12 mouse cellular contexts compared by ENCODE assay signal in genomic region chr5:77384724-77385123, GRCm38 (mm10). TPM values are rescaled to one million over a fixed set of nuclear protein-coding genes. Genes with fewer than 3 reads are reported as not detected.
A peak's percentile ranks its signal among the peaks of the same experiment; 100 is the strongest.
DNase-seq lines count a peak whose midpoint lies in the region; ATAC-seq and TF ChIP-seq lines count a peak whose summit lies in the region.
"Had no signal": no experiment of that assay in that cellular context is flagged by ENCODE, and none has a peak within 500 bp of the region (broad histone marks: within the 10 kb centered on the region; RNA-seq: fewer than 3 reads in every experiment).

No protein-coding gene starts in this region.

- TF ChIP-seq EP300 in heart, adult 2 months (IDR thresholded peaks at IDR 0.05; ENCODE audit: insufficient read depth, low read depth, low read length): no peak

- H3K4me2 ChIP-seq in liver, embryonic 11.5 days: 0 out of 2 replicates have a peak overlapping the region, but pooled peaks have one; percentile 18
- H3K4me2 ChIP-seq: embryonic facial prominence, embryonic 13.5 days had no signal

- no peak overlapping the region for H3K4me3 ChIP-seq in heart, adult 2 months
- no peak overlapping the region for H3K4me3 ChIP-seq in embryonic fibroblast, embryonic 13.5 days (ENCODE audit: insufficient read depth, low read length)
- H3K4me3 ChIP-seq in liver, embryonic 11.5 days (ENCODE audit: low read depth, low read length): no peak overlapping the region
- H3K4me3 ChIP-seq: embryonic facial prominence, embryonic 13.5 days had no signal

- intact Hi-C loops in heart, adult 2 months (cut with DNase I): no loop called here

- ATAC-seq in liver, embryonic 11.5 days (replicated peaks; ENCODE audit: low FRiP score): no peak
- ATAC-seq in CD4-positive, CD25-positive, alpha-beta regulatory T cell, adult 4 months: no peak
- ATAC-seq: hindbrain, embryonic 16.5 days had no signal

- peaks cover 13% of the 10 kb centered on the region for H3K36me3 ChIP-seq in heart, adult 2 months (ENCODE audit: control insufficient read depth, insufficient read depth, low read length)
- H3K36me3 ChIP-seq in liver, embryonic 11.5 days (ENCODE audit: control insufficient read depth, insufficient read depth, low read length): no peaks in the 10 kb centered on the region
- H3K36me3 ChIP-seq: embryonic facial prominence, embryonic 13.5 days had no signal

- H3K9ac ChIP-seq in heart, adult 2 months (ENCODE audit: low read depth, low read length): no peak overlapping the region
- no peak overlapping the region for H3K9ac ChIP-seq in liver, embryonic 11.5 days (ENCODE audit: low read depth, low read length)
- H3K9ac ChIP-seq: embryonic facial prominence, embryonic 13.5 days had no signal

- H3K9me3 ChIP-seq in liver, embryonic 11.5 days (ENCODE audit: control insufficient read depth, low read length): no peaks in the 10 kb centered on the region
- H3K9me3 ChIP-seq: embryonic facial prominence, embryonic 13.5 days had no signal

- no peak for TF ChIP-seq POLR2A in heart, adult 2 months (IDR thresholded peaks at IDR 0.05; ENCODE audit: insufficient read depth, low read depth, low read length)
- no peak for TF ChIP-seq POLR2A in embryonic fibroblast, embryonic 13.5 days (IDR thresholded peaks at IDR 0.05; ENCODE audit: low read depth, low read length)

- DNase-seq in heart, adult 2 months: no peak
- DNase-seq in heart, adult 18-20 months: no peak
- peak; percentile 88 for DNase-seq in kidney, adult 9 months
- no peak for DNase-seq in liver, embryonic 11.5 days (ENCODE audit: low spot score)
- DNase-seq in B cell, adult 2 months: no peak
- DNase-seq in right cerebral cortex, adult 2 months (ENCODE audit: low spot score in 2 of 2): no peak
- DNase-seq: cerebellum, adult 11-12 months; right cerebral cortex, postnatal 14 days had no signal

- TF ChIP-seq CTCF in heart, adult 2 months (IDR thresholded peaks at IDR 0.05): no peak
- TF ChIP-seq CTCF in embryonic fibroblast, embryonic 13.5 days (IDR thresholded peaks at IDR 0.05; ENCODE audit: borderline replicate concordance, insufficient read depth, low read length): no peak

- no peaks in the 10 kb centered on the region for H3K27me3 ChIP-seq in heart, adult 2 months (ENCODE audit: control insufficient read depth, insufficient read depth, low read length)
- H3K27me3 ChIP-seq in liver, embryonic 11.5 days (replicated peaks; ENCODE audit: control insufficient read depth, insufficient read depth, low read length): no peaks in the 10 kb centered on the region
- H3K27me3 ChIP-seq: embryonic facial prominence, embryonic 13.5 days had no signal

- peaks cover 24% of the 10 kb centered on the region for H3K4me1 ChIP-seq in heart, adult 2 months (ENCODE audit: control insufficient read depth, insufficient read depth, low read length)
- peaks cover 25% of the 10 kb centered on the region for H3K4me1 ChIP-seq in embryonic fibroblast, embryonic 13.5 days (ENCODE audit: control insufficient read depth, insufficient read depth, low read length)
- peaks cover 2% of the 10 kb centered on the region; the same call in 1 of the 2 replicates for H3K4me1 ChIP-seq in liver, embryonic 11.5 days (replicated peaks; ENCODE audit: control insufficient read depth, insufficient read depth, low read length)

- no peaks in the 10 kb centered on the region for H3K79me2 ChIP-seq in heart, adult 2 months (replicated peaks; ENCODE audit: control insufficient read depth, insufficient read depth, low read length)

- peak overlapping the region; percentile 73; the same call in 1 of the 2 replicates for H3K27ac ChIP-seq in heart, adult 2 months
- peak overlapping the region; percentile 50; the same call in 1 of the 2 replicates for H3K27ac ChIP-seq in embryonic fibroblast, embryonic 13.5 days (ENCODE audit: insufficient read depth, low read length)
- H3K27ac ChIP-seq in liver, embryonic 11.5 days (ENCODE audit: low read depth, low read length): no peak overlapping the region
- H3K27ac ChIP-seq: embryonic facial prominence, embryonic 13.5 days had no signal

- WGBS in heart, adult 2 months: 71% methylated on average over 9 of the region's 9 CpGs
- WGBS in liver, embryonic 11.5 days: 61% methylated on average over 9 of the region's 9 CpGs

RNA-seq across cellular contexts. Expression of gene Igfbp7, which starts 23.1 kb away (rescaled TPM):
- 100 to 1,000 TPM; 174 to 205 TPM for total RNA-seq in heart, adult 2 months (2021)
- 342 and 353 TPM in 2 replicates for polyA plus RNA-seq in heart, adult 2 months (2012; rRNA removed)
- 100 to 1,000 TPM; 167 to 176 TPM for total RNA-seq in heart, adult 18-20 months (2021)
- 406 and 784 TPM in 2 replicates for polyA plus RNA-seq in embryonic fibroblast, embryonic 13.5 days (2011; ENCODE audit: insufficient read length, low read depth, missing spikeins)
- 8.2 and 8.6 TPM in 2 replicates for polyA plus RNA-seq in liver, embryonic 11.5 days (2014; fragmentation: Nextera tagmentation; extraction: Ambion mirVana)
- polyA plus RNA-seq in CD4-positive, CD25-positive, alpha-beta regulatory T cell, adult 4 months (2017; shearing (Covaris generic)): under 1 TPM in 1 of 2 experiments, not detected in 1; 0.31 TPM

Comparison
In these comparisons a context has a peak if more than half of its experiments do, and no peak if none do; other contexts are left out.
1. RNA of gene Igfbp7, which starts 23.1 kb away (polyA plus RNA-seq): 406 to 784 TPM in embryonic fibroblast, embryonic 13.5 days and 342 to 353 TPM in heart, adult 2 months; 8.2 to 8.6 TPM in liver, embryonic 11.5 days and 0.31 TPM in CD4-positive, CD25-positive, alpha-beta regulatory T cell, adult 4 months; every median in the first group is over 10 times any median in the second.